Mouse (Mus musculus) erythroid progenitor cell, adult 5-6 weeks (primary cell): ENCODE data around the gene Bfar. TPM values are rescaled to one million over a fixed set of nuclear protein-coding genes. Genes with fewer than 3 reads are reported as not detected.
"Not testable (repeated sequence)": the region's sequence is repeated elsewhere in the genome, so short reads cannot be mapped to it uniquely, and the experiment has no call there.

Experiments
- ATAC-seq: replicated peaks from 2 replicates; pipeline ENCODE4 v1.8.0; 2016; ENCODE audit warnings: moderate number of reproducible peaks, mild to moderate bottlenecking, moderate TSS enrichment, inconsistent platforms; ENCODE audit not compliant: poor library complexity, low FRiP score, severe bottlenecking
- total RNA-seq, 2 experiments: library from RNA; stranded (forward) in 1 of 2; stranded (reverse) in 1 of 2; fragments of 150-400 nt in 1 of 2; fragments of 186-747, 209-891 nt in 1 of 2; gene quantifications; 2 replicates each; pipeline versions ENCODE4 v1.2.3 to v1.2.4; 2015 to 2017; ENCODE audit warnings: low replicate concordance in 2 of 2

The Bfar gene
- total RNA-seq (2015; ENCODE audit: low replicate concordance) (5.0 and 7.1 TPM in 2 replicates), total RNA-seq (2017; ENCODE audit: low replicate concordance) (8.9 and 18.2 TPM in 2 replicates)

DNA sequence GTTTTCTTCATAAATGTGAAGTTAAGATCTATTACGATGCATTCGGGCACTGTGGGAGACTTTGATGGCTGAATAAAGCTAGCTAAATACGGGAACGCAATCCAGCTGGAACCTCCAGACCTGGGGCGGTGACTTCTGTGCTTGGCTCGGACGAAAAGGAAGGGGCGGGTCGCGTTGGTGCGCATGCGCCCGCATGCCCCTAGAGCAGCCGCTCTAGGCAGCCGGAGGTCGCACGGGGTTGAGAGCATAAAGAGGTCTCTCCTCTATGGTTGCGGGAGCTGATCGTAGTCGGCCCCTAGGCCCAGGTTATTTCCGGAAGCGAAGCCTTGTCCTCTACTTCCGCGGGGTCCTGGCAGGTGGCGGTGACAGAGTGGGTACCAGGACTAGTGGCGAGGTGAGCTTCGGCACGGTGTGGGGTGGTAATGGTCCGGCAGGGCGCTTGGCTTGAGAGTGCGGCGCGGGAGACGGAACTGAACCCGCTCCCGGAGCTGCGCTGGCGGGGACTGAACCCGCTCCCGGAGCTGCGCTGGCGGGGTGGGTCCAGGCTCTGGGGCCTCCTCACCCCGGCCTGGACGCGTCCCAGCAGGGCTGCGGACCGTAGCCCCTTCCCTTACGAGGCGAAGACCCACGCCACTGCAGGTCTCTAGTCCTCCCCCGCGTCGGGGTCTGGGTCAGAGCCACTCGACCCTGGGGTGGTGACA is at the start of gene Bfar, which contains the start of gene 3110001I22Rik:
Gene Bfar, plus strand, starts transcription at position 174 of the 701 bp plus-strand sequence.
Gene 3110001I22Rik, plus strand, starts transcription at position 245 of the 701 bp plus-strand sequence.
- ATAC-seq, result peak; percentile 76

DNA sequence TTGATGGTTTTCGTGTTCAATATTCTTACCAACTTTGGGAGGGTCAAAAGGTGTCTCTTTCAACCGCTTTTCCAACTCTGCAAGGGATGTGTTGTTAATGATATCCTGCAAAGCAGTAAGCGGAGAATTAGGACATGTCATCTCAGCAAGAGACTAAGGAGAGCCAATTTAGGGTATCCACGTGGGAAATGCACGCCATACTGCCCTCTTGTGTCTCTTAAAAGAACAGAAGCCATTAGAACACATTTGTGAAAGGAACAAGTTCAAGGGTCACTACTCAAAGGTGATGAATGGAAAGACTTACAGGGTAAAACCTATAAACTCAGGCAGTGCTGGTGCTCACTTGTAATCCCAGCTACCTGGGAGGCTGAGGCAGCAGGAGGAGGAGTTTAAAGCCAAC is 43.3 kb upstream of the Bfar start:
- no peak for ATAC-seq

DNA sequence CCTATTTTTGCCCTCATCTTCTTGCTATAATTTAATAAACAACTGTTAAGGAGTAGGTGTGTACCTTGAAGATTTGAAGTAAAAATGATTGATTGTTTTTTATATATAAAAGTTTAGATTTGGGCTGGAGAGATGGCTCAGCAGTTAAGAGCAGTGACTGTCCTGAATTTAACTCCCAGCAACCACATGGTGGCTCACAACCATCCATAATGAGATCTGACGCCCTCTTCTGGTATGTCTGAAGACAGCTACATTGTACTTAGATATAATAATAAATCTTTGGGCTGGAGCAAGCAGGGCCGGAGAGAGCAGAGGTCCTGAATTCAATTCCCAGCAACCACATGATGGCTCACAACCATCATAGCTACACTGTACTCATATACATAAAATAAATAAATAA is 33.5 kb upstream of the Bfar start:
- not testable (repeated sequence) for ATAC-seq

DNA sequence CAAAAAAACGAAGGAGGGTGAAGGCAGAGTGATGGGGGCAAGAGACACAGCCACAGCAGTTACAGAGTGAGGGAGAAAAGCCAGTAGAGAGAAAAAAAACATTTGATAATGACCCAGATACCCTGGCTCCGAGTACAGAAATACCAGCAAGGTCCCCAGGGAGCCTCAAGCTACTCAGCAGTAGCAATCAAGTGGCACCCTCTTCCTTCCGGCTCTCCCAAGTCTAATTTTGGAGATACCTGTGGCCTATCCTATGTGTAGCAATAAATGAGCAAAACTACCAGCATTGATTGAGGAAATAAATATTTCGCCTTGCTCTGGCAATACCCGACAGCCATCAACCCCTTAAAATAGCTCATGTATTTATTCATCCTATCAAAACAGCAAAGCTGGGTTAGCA is 32.1 kb upstream of the Bfar start:
- no peak for ATAC-seq

DNA sequence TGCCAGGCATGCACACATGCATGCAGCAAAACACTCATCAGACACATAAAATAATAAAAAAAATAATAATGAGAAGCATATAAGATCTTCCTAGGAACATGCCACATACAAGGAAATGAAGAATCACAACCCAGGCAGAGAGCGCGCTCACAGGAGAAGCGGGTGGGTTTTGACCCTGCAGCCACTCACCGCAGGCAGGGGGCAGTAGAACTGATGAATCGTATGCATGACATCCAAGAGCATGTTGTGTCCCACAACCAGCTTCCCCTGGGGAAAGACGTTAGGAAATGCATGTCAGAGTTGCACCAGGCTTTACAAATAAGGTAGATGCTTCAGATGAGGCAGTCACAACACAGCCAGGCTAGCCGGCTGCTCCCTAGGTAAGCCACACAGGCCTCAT is 31.6 kb upstream of the Bfar start:
- no peak for ATAC-seq

DNA sequence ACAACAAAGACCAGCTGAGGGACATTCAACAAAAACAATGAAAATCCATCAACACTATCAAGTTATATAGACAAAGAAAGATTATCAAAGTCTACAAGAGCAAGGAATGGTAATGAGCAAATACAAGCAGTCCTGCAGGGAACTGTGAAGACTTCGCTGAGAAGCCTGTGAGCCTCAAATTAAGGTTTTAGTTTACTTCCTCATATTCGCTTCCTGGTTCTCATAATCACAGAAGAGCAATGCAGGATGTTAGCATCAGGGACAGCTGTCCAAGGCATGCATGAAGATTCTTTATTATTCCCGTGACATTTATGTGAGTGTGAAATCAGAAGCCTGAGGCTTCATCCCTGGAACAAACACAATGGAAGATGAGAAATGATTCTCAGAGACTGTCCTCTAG is 27.2 kb upstream of the Bfar start:
- ATAC-seq, result no peak

DNA sequence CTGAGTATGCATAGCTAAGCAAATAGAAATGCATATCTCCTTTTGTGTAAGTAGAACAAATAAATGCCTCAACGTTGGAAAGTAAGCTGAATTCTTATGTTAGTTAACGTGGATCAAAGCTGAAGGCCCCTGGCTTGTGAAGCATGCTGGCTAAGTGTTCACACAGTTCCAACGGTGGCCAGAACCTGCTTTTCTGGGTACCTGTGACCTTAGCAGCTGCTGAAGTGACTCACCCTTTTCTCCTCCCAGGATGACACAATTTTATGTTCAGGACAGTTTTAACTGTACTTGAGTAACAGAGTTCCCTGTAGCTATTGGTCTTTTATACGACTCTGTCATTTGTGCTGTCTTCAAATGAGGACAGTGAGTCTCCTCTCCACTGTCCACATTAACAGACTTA is 25.7 kb upstream of the Bfar start:
- ATAC-seq, result no peak

DNA sequence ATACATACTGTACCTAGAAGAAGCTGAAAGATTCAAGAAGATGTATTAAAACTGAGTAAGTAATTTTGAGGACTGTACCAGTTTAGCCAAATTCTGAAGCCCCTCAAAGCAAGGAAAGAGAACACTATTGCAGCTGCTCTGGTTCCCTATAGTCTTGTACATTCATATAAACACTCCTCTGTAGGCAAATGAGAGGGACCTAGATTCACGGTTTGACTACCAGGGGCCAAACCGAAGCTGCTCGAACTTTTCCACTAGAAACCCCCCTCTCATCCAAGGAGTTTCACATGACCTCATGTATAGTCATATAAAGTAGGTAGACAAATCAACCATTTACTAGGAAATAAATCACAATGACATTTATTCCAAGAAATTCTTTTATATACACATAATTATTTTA is 12.8 kb upstream of the Bfar start:
- no peak for ATAC-seq

DNA sequence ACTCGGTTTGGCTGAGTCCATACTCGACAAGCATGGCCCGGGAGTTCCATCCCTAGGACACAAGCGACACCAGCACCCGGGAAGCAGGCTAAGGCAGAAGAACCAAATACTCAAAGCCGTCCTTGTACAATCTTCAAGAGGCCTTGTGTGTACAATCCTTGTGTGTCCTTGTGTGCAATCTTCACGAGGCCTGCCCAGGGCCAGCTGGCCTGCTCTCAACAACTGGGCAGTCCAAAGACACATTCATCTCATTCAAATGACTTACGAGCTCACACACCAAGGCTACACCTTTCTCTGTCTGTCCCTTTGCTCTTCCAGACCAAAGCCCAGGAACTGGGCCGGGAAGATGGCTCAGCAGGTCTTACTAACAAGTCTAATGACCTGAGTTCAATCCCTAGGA is 10.9 kb upstream of the Bfar start:
- ATAC-seq, result no peak

DNA sequence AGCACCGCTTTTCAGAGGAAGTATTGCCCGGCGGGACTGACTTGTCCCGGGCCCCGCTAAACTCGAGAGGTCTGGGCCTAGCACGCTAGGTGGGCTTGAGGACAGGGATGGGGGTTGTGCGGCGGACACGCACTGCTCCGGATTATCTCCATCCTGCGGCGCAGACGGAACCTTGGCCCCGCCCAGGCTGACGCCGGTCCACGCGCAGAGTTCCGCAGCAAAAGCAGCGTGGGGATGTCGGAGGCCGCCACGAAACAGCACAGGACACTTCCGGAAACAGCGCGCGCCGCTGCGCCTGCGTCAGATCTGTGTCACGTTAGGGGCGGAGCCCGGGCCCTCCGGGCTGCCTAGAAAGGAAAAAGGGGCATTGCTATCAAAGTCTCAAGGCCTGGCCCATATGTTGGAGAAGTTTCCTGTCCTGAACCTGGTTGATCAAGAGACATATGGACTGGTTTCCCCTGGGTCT is 3.7 kb upstream of the Bfar start, which contains the start of gene Parn:
Gene Parn, minus strand, starts transcription at position 293 of the 466 bp plus-strand sequence.
- ATAC-seq, result peak; percentile 83

DNA sequence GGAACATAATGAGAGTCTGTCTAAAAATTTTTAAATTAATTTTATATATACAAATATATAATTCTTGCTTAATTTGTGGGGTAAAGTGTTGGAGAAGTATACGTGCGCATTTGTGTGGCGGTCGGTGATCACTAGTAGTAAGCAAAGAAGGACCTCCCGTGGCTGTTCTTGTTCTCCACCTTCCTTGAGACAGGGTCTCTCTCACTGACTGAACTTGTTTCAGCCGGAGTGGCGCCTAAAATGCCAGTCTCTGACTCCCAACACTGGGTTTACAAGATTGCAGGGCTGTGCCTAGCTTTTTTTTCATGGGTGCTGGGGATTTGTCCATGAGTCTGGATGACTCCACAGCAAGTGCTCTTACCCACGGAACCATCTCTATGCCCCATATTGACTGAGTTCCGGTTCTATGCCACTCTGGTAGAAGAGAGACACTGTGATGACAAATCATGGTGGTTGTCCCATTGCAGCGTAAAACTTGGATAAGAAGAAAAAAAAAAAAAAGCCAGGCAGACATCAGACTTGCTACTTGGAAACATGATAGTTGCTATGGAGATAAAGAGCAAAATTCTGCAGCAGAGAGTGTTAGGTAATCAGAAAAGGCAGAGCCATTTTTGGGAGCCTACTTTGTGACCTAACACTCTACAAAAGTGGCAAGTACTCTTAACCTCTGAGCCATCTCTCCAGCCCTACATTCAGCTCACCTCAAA is 3.1 kb upstream of the Bfar start:
- ATAC-seq, result no peak

DNA sequence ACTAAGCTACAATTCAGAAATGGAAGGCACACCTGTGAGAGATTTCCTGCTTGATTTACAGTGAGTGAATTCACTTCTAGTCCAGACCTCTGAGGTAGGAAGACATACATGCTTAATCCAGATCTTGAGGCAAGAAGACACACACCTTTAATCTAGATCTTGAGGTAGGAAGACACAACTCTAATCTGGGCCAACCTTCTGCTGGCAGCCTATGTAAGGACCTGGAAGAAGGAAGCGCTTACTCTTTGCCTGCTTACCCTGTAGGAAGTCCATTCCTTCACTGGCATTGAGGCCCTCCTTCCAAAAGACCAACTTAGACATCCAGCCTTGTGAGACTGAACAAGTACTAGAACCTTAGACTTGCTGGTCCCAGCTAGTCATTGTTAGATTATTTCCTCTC is 2.4 kb upstream of the Bfar start:
- ATAC-seq, result no peak

DNA sequence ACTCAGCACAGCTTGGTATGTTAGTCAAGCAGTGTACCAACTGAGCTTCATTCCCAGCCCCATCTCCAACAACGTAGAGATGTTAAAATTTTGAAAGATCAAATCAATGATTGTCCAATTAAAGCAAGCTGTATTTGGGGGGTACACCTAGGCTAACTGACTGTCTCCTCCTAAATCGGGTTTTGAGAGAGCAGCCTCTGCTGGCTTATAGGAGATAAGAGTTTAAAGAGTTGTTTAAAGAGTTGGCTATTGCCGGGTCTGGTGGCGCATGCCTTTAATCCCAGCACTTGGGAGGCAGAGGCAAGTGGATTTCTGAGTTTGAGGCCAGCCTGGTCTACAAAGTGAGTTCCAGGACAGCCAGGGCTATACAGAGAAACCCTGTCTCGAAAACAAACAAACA is 762 bp upstream of the Bfar start:
- not testable (repeated sequence) for ATAC-seq

DNA sequence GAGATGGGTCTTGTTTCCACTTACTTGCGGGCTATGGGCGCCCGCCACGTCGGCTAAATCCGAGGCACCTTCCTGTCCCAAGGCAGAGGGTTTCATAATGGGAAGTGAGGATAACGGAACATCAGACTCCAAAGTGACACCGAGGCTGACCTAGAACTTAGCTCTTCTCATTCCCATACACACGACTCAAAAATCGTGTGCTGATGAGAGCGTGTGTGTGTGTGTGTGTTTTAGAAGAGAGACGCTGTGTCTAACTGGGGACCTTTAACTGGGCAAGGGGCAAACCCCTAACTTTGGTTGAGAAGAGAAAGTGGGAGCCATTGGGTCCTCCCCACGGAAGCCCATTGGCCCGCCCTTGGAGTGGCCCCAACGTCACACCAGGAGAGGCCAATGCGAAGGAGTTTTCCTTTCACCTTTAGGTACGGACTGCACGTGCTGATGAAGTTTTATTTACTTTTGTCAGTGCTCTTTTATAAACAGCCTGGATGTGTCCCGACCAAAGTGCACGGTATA is 784 bp downstream of the Bfar start:
- ATAC-seq, result peak; percentile 68

DNA sequence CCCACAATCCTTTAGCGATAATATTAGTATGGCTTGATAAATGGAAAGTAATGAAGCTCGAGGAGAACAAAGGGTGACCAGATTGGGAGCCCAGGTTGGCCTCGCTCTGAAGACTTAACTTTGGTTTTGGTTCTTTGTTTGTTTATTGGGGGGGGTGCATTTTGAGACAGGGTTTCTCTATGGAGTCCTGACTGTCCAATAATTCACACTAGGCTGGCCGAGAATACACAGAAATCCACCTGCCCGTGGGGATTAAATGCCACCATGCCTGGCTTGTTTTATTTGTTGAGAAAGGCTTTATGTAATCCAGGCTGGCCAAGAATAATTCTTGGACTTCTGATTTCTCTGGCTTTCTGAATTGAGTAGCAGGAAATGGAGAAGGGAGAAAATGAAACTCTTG is 1.5 kb downstream of the Bfar start:
- ATAC-seq, result no peak

DNA sequence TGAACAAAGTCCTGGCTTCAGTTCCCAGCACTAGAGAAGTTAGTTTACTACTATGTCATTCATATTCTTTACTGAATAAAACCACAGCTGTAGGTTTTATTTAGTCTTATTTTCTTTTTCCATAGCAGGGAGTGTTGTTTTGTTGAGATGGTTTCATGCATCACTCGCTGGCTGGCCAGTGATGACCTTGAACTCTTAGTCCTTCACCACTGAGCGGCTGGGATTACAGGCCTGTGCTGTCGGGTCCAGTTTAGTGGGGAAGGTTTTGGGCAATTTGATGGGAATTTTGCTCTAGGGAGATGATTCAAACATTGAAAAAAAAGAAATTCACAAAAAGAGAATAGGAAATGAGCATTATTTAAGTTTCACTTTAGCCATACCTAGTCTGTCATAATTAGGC is 2.9 kb downstream of the Bfar start:
- ATAC-seq, result no peak

DNA sequence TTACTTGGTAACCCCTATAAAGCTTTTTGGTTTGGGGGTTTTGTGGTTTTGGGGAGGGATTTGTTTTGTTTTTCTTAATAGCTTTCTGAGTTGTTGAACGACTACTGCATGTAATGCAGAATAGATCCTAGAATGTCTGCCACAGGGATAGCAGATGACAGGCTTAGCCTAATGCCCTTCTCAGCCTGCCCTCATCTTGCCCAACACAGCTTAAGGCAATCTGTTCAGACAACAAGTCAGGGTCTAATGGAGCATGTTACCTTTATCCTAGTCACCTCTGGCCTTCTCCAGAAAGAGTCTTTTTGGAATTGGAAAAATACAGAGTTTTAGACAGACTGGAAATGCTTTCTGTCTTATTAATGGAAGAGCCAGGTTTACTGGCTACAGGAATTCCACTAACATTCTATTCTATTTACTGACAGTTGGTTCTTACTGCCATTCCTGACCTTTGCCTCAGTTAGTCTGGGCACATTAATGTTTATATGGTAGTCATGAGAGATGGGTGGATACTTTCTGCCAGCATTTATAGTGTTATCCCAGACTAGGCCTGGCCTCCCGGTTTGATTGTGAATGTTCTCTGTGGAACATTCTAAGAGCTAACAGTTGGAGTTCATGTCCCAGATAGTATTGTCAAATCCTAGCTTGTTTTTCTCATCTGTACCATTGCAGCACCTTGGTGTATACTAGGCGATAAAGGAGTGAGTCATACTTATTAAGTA is 7.1 kb downstream of the Bfar start:
- no peak for ATAC-seq

DNA sequence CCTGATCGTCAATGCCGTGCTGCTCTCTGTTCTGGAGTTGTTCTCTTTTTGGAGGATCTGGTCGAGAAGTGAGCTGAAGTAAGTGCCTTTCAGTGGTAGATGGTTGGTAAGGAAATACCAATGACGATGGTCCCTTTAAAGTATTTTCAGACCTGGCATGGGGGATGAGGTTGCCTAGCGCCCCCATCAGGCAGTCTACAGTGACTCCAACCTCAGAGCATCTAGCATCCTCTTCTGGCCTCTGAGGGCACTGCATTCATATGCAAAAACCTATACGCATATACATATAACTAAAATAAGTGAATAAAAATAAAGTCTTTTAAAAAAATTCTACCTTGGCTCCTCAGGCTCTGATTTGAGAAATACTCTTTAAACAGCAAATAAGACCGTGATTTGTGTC is 27.3 kb downstream of the Bfar start:
- no peak for ATAC-seq

DNA sequence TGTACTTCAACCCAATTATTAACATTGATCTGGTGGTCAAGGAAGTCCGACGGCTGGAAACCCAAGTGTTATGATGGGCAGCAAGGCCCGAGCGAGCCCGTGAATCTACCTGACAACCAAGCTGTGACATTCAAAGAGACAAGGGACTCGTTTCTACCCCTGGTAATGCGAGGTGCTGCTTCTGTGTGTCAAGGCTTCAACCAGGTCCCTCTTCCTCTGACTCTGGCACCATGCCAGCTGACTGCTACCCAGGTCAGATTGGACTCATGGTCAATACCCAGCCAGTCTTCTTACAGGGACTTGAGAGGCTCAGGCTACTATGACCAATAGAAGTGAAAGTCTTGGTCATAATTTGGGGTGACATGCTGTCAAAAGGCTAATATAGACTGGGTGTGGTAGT is 30.5 kb downstream of the Bfar start:
- ATAC-seq, result no peak

DNA sequence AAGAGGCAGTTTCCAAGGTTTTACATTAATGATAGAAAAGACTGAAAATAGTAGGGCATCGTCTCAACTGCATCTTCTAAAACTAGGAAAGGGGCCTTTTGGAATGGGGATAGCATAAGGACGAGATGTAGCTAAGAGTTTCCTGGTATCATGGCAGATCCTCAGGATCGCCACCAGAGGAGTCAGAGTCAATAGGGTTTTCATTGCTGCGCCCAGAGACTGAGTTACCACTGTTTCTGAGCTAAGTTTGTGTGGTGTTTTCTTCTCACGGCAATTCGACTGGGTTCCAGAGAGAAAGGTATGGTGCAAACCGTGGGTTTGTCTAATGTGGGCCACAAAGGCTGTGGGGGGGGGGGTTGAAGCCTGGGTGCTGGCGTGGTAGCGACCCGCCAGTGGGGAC is 33.0 kb downstream of the Bfar start:
- no peak for ATAC-seq
